8 mouse cellular contexts compared by ENCODE assay signal in the genomic region with DNA sequence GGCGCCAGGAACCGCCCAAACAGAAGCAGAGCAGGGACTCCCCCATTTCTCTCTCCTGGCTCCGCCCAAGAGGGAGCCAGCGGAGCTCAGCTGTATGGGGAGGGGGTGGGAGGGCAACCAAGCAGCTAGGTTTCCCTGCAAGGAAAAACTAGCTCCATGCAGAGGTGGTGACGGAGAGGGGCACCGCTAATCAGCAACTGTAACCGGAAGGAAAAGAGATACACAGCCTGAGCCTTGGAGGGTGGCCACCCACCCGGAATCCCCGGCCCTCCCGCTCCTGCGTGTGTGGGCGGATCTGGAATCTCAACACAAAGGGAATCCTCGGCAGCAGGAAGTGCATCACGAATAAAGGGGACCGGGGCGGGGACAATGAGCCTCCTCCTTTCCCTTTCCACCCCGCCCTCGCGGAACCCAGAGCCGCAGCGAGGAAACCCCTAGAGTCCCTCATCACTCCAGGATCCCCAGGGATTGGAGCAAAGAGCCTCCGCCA. TPM values are rescaled to one million over a fixed set of nuclear protein-coding genes. Genes with fewer than 3 reads are reported as not detected.
DNase-seq lines count a peak whose midpoint lies in the region; ATAC-seq and TF ChIP-seq lines count a peak whose summit lies in the region.

No protein-coding gene starts in this region.

- under 1% methylated on average over 22 of the region's 22 CpGs for WGBS in bone marrow, adult 2 months
- WGBS in forebrain, embryonic 14.5 days: 0% methylated on average over 18 of the region's 22 CpGs
- WGBS in hindbrain, embryonic 11.5 days: 1% methylated on average over 19 of the region's 22 CpGs
- WGBS in neural tube, embryonic 15.5 days: under 1% methylated on average over 22 of the region's 22 CpGs

- peak; percentile 96 for DNase-seq in forebrain, embryonic 14.5 days (ENCODE audit: low spot score)
- DNase-seq in hindbrain, embryonic 11.5 days (ENCODE audit: low spot score): peak; percentile 87
- peak; percentile 26 for DNase-seq in layer of hippocampus, adult 9-10 months (ENCODE audit: low spot score)
- peak; percentile 23 to 40 for DNase-seq in lung, adult 18-20 months
- peak; percentile 6 for DNase-seq in yolk sac, embryonic 10.5 days (ENCODE audit: low spot score)

- peaks cover 10% of the 10 kb centered on the region for H3K27me3 ChIP-seq in E14TG2a.4 (ENCODE audit: insufficient read depth, low read length)
- H3K27me3 ChIP-seq in forebrain, embryonic 14.5 days (replicated peaks; ENCODE audit: control insufficient read depth, insufficient read depth, low read length): 0 out of 2 replicates have a peak, but pooled peaks cover 6% of the 10 kb centered on the region
- H3K27me3 ChIP-seq in hindbrain, embryonic 11.5 days (ENCODE audit: control insufficient read depth, insufficient read depth, low read length): peaks cover 9% of the 10 kb centered on the region
- H3K27me3 ChIP-seq in neural tube, embryonic 15.5 days (replicated peaks): no peaks in the 10 kb centered on the region

- no peaks in the 10 kb centered on the region for H3K36me3 ChIP-seq in E14TG2a.4 (ENCODE audit: insufficient read depth, low read length)
- H3K36me3 ChIP-seq in forebrain, embryonic 14.5 days (ENCODE audit: control insufficient read depth, insufficient read depth, low read length): no peaks in the 10 kb centered on the region
- no peaks in the 10 kb centered on the region for H3K36me3 ChIP-seq in hindbrain, embryonic 11.5 days (ENCODE audit: control insufficient read depth, insufficient read depth, low read length)
- H3K36me3 ChIP-seq in neural tube, embryonic 15.5 days: no peaks in the 10 kb centered on the region

- H3K4me1 ChIP-seq in E14TG2a.4 (replicated peaks; ENCODE audit: low read depth, low read length): peaks cover 29% of the 10 kb centered on the region
- H3K4me1 ChIP-seq in bone marrow, adult 2 months (ENCODE audit: control insufficient read depth, insufficient read depth, low read length): no peaks in the 10 kb centered on the region; the same call in 1 of the 2 replicates
- peaks cover 9% of the 10 kb centered on the region; the same call in 1 of the 2 replicates for H3K4me1 ChIP-seq in forebrain, embryonic 14.5 days (ENCODE audit: control insufficient read depth, insufficient read depth, low read length)
- H3K4me1 ChIP-seq in hindbrain, embryonic 11.5 days (replicated peaks; ENCODE audit: control insufficient read depth, insufficient read depth, low read length): no peaks in the 10 kb centered on the region
- H3K4me1 ChIP-seq in neural tube, embryonic 15.5 days: peaks cover 21% of the 10 kb centered on the region

- H3K9me3 ChIP-seq in E14TG2a.4 (ENCODE audit: low read length): no peaks in the 10 kb centered on the region
- H3K9me3 ChIP-seq in forebrain, embryonic 14.5 days (replicated peaks; ENCODE audit: control insufficient read depth, low read length): no peaks in the 10 kb centered on the region
- no peaks in the 10 kb centered on the region for H3K9me3 ChIP-seq in hindbrain, embryonic 11.5 days (ENCODE audit: control insufficient read depth, low read length)
- H3K9me3 ChIP-seq in neural tube, embryonic 15.5 days (replicated peaks): no peaks in the 10 kb centered on the region

- ATAC-seq in forebrain, embryonic 14.5 days: peak; percentile 95
- ATAC-seq in hindbrain, embryonic 11.5 days (ENCODE audit: low FRiP score): peak; percentile 94
- peak; percentile 94 for ATAC-seq in neural tube, embryonic 15.5 days (ENCODE audit: low FRiP score)

- no peak for TF ChIP-seq POLR2A in bone marrow, adult 2 months (IDR thresholded peaks at IDR 0.05; ENCODE audit: borderline replicate concordance, control insufficient read depth, low read depth, low read length)

- H3K27ac ChIP-seq in bone marrow, adult 2 months (ENCODE audit: control insufficient read depth, insufficient read depth, low read depth, low read length, poor library complexity): no peak overlapping the region
- peak overlapping the region; percentile 93 for H3K27ac ChIP-seq in forebrain, embryonic 14.5 days (ENCODE audit: low read depth, low read length)
- H3K27ac ChIP-seq in hindbrain, embryonic 11.5 days (ENCODE audit: low read depth, low read length): peak overlapping the region; percentile 86
- peak overlapping the region; percentile 88 for H3K27ac ChIP-seq in neural tube, embryonic 15.5 days (replicated peaks)

- H3K4me2 ChIP-seq in forebrain, embryonic 14.5 days (ENCODE audit: low read length): peak overlapping the region; percentile 66
- H3K4me2 ChIP-seq in hindbrain, embryonic 11.5 days (replicated peaks; ENCODE audit: low read depth, low read length): peak overlapping the region; percentile 94
- H3K4me2 ChIP-seq in neural tube, embryonic 15.5 days: peak overlapping the region; percentile 95

- peak overlapping the region; percentile 90 for H3K9ac ChIP-seq in forebrain, embryonic 14.5 days (ENCODE audit: low read length)
- H3K9ac ChIP-seq in hindbrain, embryonic 11.5 days (ENCODE audit: low read depth, low read length): peak overlapping the region; percentile 82
- H3K9ac ChIP-seq in neural tube, embryonic 15.5 days (replicated peaks): peak overlapping the region; percentile 64

- peak overlapping the region; percentile 86 for H3K4me3 ChIP-seq in E14TG2a.4 (replicated peaks; ENCODE audit: low read length)
- H3K4me3 ChIP-seq in bone marrow, adult 2 months (replicated peaks; ENCODE audit: control insufficient read depth, low read depth, low read length): peak overlapping the region; percentile 14
- H3K4me3 ChIP-seq in forebrain, embryonic 14.5 days (ENCODE audit: low read depth, low read length): peak overlapping the region; percentile 59
- peak overlapping the region; percentile 61 for H3K4me3 ChIP-seq in hindbrain, embryonic 11.5 days (ENCODE audit: low read depth, low read length)
- H3K4me3 ChIP-seq in neural tube, embryonic 15.5 days (replicated peaks): peak overlapping the region; percentile 70

- no peak for TF ChIP-seq CTCF in E14TG2a.4 (conservative IDR thresholded peaks at IDR 0.05; ENCODE audit: low read length)
- no peak for TF ChIP-seq CTCF in bone marrow, adult 2 months (IDR thresholded peaks at IDR 0.05; ENCODE audit: control insufficient read depth, insufficient read depth, low read length)

RNA-seq across cellular contexts. Expression of a gene that starts 1.6 kb away (rescaled TPM):
- polyA plus RNA-seq in bone marrow, adult 2 months (2011; ENCODE audit: insufficient read depth, insufficient read length, low replicate concordance, missing spikeins): not detected in 2 replicates
- polyA plus RNA-seq in forebrain, embryonic 14.5 days (2014; fragmentation: Nextera tagmentation; extraction: Ambion mirVana): 3.4 and 4.3 TPM in 2 replicates
- 2.8 and 3.1 TPM in 2 replicates for polyA plus RNA-seq in hindbrain, embryonic 11.5 days (2014; fragmentation: Nextera tagmentation; extraction: Ambion mirVana)
- 4.1 and 4.2 TPM in 2 replicates for polyA plus RNA-seq in neural tube, embryonic 15.5 days (2015; fragmentation: Nextera tagmentation; extraction: Ambion mirVana)

Comparison
In these comparisons a context has a peak if more than half of its experiments do, and no peak if none do; other contexts are left out.
1. H3K4me3 ChIP-seq: peak in every context shown above with its lines; median percentile 86 in E14TG2a.4; 70 in neural tube, embryonic 15.5 days; 61 in hindbrain, embryonic 11.5 days; 59 in forebrain, embryonic 14.5 days; 14 in bone marrow, adult 2 months.
2. DNase-seq: peak in every context shown above with its lines; median percentile 96 in forebrain, embryonic 14.5 days; 87 in hindbrain, embryonic 11.5 days; 32 in lung, adult 18-20 months; 26 in layer of hippocampus, adult 9-10 months; 6 in yolk sac, embryonic 10.5 days.